Mouse (Mus musculus) midbrain, embryonic 15.5 days (tissue): ENCODE measurements around the gene Rbbp8nl. TPM values are rescaled to one million over a fixed set of nuclear protein-coding genes. Genes with fewer than 3 reads are reported as not detected.

Experiments used
- ATAC-seq: fragments of 200-750 bp; cut with Nextera tagmentation; replicated peaks from 2 replicates; pipeline ENCODE4 v1.8.0; 2017; ENCODE audit warnings: moderate TSS enrichment
- H3K27ac ChIP-seq: fragments of 300-500 bp; sonication (generic); 2 replicates; pipeline ENCODE4 v1.5.1; 2015; ENCODE audit warnings: mild to moderate bottlenecking, inconsistent platforms
- H3K27me3 ChIP-seq: fragments of 300-500 bp; sonication (generic); replicated peaks from 2 replicates; pipeline ENCODE4 v1.6.1; 2015; ENCODE audit warnings: inconsistent platforms
- H3K36me3 ChIP-seq: fragments of 300-500 bp; sonication (generic); replicated peaks from 2 replicates; pipeline ENCODE4 v1.6.1; 2015; ENCODE audit warnings: inconsistent platforms
- H3K4me1 ChIP-seq: fragments of 300-500 bp; sonication (generic); 2 replicates; pipeline ENCODE4 v1.6.1; 2015; ENCODE audit warnings: inconsistent platforms
- H3K4me2 ChIP-seq: fragments of 300-500 bp; sonication (generic); 2 replicates; pipeline ENCODE4 v1.6.1; 2015; ENCODE audit warnings: inconsistent platforms, mild to moderate bottlenecking, moderate library complexity
- H3K4me3 ChIP-seq: fragments of 300-500 bp; sonication (generic); 2 replicates; pipeline ENCODE4 v1.5.1; 2015; ENCODE audit warnings: mild to moderate bottlenecking, inconsistent platforms
- H3K9ac ChIP-seq: fragments of 300-500 bp; sonication (generic); 2 replicates; pipeline ENCODE4 v1.6.1; 2015; ENCODE audit warnings: mild to moderate bottlenecking, inconsistent platforms
- H3K9me3 ChIP-seq: fragments of 300-500 bp; sonication (generic); 2 replicates; pipeline ENCODE4 v1.6.1; 2016; ENCODE audit warnings: inconsistent platforms
- WGBS: fragments of 180-500 bp; shearing (Covaris S2); methylation state at CpG from one replicate; pipeline ENCODE4 v1.1.7; 2015; ENCODE audit warnings: mixed read lengths; 5-methylcytosine and 5-hydroxymethylcytosine counted together
- polyA plus RNA-seq: library from polyadenylated mRNA; unstranded; fragments of >200 nt; fragmentation: Nextera tagmentation; extraction: Ambion mirVana; gene quantifications from 2 replicates; pipeline ENCODE4 v1.2.1, GENCODE M21; 2015

The Rbbp8nl gene
- polyA plus RNA-seq, 1 experiment from 2014 or later: not detected

DNA sequence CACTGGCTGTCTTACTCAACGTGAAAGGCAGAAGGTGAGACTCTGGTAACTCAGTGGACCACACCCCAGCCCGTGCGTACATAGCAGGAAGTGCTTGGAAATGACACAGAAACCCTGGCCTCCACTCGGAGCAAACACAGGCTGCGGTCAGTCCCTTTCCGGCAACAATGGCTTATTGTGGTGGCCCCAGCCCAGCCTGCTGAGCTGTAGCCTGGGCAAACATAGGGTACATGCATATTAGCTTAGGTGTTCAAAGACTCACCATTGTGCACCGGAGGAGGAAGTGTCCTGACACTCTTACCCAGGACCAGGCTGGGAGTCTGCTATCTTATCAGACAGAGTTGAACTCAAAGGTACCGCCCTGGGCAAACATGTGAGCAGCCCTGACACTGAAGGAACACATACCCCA lies 12.8 kb downstream of the Rbbp8nl start:
- H3K27me3 ChIP-seq: 0 out of 2 replicates have a peak, but pooled peaks cover 3% of the 10 kb centered on the region
- H3K36me3 ChIP-seq: no peaks in the 10 kb centered on the region
- ATAC-seq: no peak
- no peak overlapping the region for H3K27ac ChIP-seq
- WGBS: 81% methylated on average over 8 of the region's 8 CpGs
- peaks cover 17% of the 10 kb centered on the region for H3K4me1 ChIP-seq
- H3K4me2 ChIP-seq: no peak overlapping the region
- no peak overlapping the region for H3K9ac ChIP-seq
- no peaks in the 10 kb centered on the region for H3K9me3 ChIP-seq
- no peak overlapping the region for H3K4me3 ChIP-seq

DNA sequence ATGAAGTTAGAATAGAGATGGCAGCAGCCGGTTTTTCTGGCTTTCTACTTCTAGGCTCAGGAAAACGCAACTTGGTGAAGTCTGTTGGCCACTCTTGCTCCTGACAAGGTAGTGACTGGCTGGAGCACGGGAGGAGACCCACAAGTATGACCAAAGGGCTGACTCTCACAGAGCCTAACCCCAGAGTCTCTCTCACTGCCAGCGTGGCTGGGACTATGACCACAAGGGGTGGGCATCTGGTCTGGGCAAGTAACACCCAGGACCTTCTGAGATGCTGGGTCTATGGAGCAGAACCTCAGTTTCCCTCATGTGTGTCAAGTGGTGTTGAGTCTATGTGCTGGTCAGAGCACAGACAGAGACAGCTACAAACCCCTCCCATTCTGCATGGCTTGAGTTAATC lies 13.3 kb downstream of the Rbbp8nl start:
- Histone ChIP-seq H3K4me3 (no peak overlapping the region), H3K27ac (no peak overlapping the region), H3K9ac (no peak overlapping the region), H3K9me3 (no peaks in the 10 kb centered on the region), H3K36me3 (no peaks in the 10 kb centered on the region), H3K27me3 (0 out of 2 replicates have a peak, but pooled peaks cover 3% of the 10 kb centered on the region), H3K4me2 (no peak overlapping the region), H3K4me1 (peaks cover 22% of the 10 kb centered on the region)
- WGBS: 50% methylated on average over 4 of the region's 4 CpGs
- ATAC-seq: no peak

DNA sequence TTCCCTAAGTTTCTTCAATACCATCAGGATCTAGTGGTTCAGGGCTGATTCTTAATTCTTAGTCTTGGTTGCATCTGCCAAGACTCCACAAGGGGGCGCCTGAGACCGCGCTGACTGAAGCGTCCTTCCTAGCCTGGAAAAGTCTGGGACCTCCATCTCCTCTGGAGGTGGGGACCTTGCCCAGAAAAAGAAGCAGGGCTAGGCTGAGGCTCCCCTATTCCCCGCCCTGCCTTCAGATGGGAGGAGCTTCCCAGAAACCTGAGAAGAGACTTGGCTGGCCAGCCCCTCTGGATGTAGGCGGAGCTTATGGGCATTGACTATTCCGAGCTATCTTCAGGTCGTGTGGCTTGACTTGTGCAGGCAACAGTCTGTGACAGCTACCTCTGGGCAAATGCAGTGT lies 13.8 kb downstream of the Rbbp8nl start:
- no peaks in the 10 kb centered on the region for H3K9me3 ChIP-seq
- WGBS: under 1% methylated on average over 8 of the region's 8 CpGs
- H3K4me1 ChIP-seq: peaks cover 27% of the 10 kb centered on the region
- no peak for ATAC-seq
- peak overlapping the region; percentile 30 for H3K4me2 ChIP-seq
- no peak overlapping the region for H3K27ac ChIP-seq
- H3K36me3 ChIP-seq: no peaks in the 10 kb centered on the region
- H3K27me3 ChIP-seq: 0 out of 2 replicates have a peak, but pooled peaks cover 3% of the 10 kb centered on the region
- no peak overlapping the region for H3K4me3 ChIP-seq
- no peak overlapping the region; the same call in 1 of the 2 replicates for H3K9ac ChIP-seq

DNA sequence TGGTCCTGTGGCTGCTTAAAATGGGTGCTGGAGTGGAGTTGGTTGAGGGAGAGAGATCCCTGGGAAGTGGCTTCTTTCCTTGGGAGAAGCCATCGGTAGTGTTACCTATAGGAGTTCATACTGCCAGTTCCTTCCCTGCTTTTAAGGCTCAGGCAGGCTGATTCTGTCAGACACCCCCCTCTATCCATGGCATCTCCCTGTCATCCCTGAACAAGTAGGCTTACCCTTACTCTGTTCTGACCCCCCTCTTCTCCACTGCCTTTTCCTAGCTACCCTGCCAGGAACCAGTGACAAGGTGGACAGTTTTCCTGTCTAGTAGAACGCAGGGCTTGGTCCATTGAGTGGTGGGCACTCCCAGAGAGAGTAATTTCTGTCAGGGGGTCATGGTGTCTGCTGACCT lies 15.2 kb downstream of the Rbbp8nl start:
- 0 out of 2 replicates have a peak, but pooled peaks cover 3% of the 10 kb centered on the region for H3K27me3 ChIP-seq
- no peak overlapping the region for H3K4me2 ChIP-seq
- no peaks in the 10 kb centered on the region for H3K36me3 ChIP-seq
- H3K4me1 ChIP-seq: peaks cover 33% of the 10 kb centered on the region
- no peak overlapping the region for H3K9ac ChIP-seq
- no peak overlapping the region for H3K27ac ChIP-seq
- H3K9me3 ChIP-seq: no peaks in the 10 kb centered on the region
- WGBS: 82% methylated on average over 2 of the region's 2 CpGs
- ATAC-seq: no peak
- H3K4me3 ChIP-seq: no peak overlapping the region

- WGBS: 8% methylated on average over 62 of the region's 68 CpGs
- Histone ChIP-seq H3K27me3 (0 out of 2 replicates have a peak, but pooled peaks cover 3% of the 10 kb centered on the region), H3K27ac (peak within 1 kb of the TSS; percentile 79), H3K4me2 (peak within 1 kb of the TSS; percentile 91), H3K4me3 (peak within 1 kb of the TSS; percentile 89), H3K9me3 (no peaks in the 10 kb centered on the region), H3K4me1 (peaks cover 33% of the 10 kb centered on the region), H3K36me3 (no peaks in the 10 kb centered on the region), H3K9ac (peak within 1 kb of the TSS; percentile 94)
- ATAC-seq: peak; percentile 96
These were observed 16.1 kb downstream of the Rbbp8nl start, which contains the start of gene Cables2 for GRCm38 (mm10) chr2:180273394-180274244. Gene Cables2 (minus strand): TSS chr2:180273496.

DNA sequence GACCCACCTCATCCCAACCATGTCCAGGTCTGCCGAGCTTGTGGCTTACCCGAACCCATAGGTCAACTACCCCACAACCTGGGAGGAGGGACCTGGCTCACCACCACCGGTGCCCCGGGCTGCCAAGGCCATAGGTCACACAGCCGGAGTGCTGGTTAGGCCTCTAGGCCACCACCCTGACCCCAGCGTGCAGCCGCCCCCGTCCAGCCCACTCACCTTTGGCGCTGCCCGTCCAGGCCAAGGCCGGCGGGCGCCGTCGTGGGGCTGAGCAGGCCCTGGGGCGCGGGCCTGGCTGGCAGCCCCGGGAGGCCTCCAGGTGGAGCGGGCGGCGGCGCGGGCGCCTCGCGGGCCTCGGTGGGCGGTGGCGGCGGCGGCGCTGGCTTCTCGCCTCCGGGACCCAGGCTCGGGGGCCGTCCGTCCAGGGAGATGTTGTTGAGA lies 16.8 kb downstream of the Rbbp8nl start:
- 0 out of 2 replicates have a peak, but pooled peaks cover 3% of the 10 kb centered on the region for H3K27me3 ChIP-seq
- peaks cover 33% of the 10 kb centered on the region for H3K4me1 ChIP-seq
- H3K9me3 ChIP-seq: no peaks in the 10 kb centered on the region
- peak overlapping the region; percentile 94 for H3K9ac ChIP-seq
- H3K36me3 ChIP-seq: no peaks in the 10 kb centered on the region
- peak overlapping the region; percentile 91 for H3K4me2 ChIP-seq
- H3K4me3 ChIP-seq: peak overlapping the region; percentile 89
- under 1% methylated on average over 34 of the region's 37 CpGs for WGBS
- peak; percentile 32 for ATAC-seq
- H3K27ac ChIP-seq: peak overlapping the region; percentile 79

DNA sequence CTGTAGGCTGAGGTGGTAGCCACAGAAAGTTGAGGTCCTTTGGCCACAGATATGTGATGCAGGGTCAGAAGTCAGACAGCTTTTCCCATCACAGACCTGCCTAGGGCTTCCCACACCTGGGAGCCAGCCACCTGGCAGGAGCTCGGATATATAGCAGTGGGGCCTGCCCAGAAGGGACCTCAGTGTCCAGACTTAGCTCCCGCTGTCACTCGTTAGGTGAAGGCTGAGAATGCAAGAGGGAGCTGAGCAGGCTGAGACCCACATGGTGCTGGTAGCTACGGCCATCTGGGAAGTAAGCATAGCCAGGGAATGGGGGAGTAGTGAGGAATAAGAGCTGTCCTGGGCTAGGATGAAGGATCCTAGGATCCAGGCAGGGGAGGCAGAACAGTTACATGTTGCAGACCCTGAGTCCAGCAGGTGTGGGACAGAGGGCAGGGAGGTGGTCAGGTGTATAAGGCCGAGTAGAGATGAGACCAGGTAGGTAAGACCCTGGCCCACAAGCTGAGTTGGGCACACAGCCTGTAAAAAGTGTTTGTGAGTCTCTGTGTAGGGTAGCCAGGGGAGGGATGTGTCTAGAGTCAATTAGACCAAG lies 17.8 kb downstream of the Rbbp8nl start:
- 72% methylated on average over 5 of the region's 5 CpGs for WGBS
- H3K4me1 ChIP-seq: peaks cover 33% of the 10 kb centered on the region
- ATAC-seq: no peak

DNA sequence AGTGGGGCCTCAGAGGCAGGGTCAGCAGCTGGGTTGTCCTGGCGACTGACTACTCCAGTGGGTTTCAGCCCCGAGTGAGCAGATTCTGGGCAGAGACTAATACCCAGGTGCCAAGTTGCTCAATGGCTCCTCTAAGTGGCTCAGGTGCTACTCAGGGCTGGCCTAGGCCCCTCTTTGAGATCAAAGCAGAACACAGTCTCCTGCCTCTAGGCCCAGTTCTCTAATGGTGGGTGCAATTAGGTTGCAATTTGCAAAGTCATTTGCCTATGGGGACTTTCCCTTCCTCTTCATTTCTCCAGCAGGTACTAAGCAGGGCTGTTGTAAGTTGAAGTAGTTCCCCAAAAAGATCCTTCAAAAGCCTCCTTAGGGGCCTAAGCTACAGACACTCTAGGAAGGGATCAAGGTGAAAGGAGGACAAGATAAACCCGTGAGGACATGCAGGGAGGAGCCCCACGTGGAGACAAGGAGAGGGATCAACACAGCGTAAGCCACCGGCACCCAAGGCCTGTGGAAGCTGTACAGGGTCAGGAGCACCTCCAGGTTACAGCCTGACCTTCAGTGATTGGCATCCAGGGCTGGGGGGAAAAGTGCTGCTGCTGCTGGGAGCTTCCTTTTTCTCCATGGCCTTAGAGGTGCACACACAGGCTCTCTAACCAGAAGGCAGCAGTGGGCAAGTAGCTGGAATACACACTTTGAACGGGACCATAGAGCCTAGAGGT lies 19.0 kb downstream of the Rbbp8nl start:
- ATAC-seq: no peak
- no peak overlapping the region for H3K4me2 ChIP-seq
- 77% methylated on average over 7 of the region's 7 CpGs for WGBS
- no peak overlapping the region for H3K4me3 ChIP-seq
- no peaks in the 10 kb centered on the region for H3K9me3 ChIP-seq
- H3K36me3 ChIP-seq: no peaks in the 10 kb centered on the region; the same call in 1 of the 2 replicates
- H3K27ac ChIP-seq: no peak overlapping the region
- H3K27me3 ChIP-seq: 0 out of 2 replicates have a peak, but pooled peaks cover 3% of the 10 kb centered on the region
- H3K9ac ChIP-seq: no peak overlapping the region
- H3K4me1 ChIP-seq: peaks cover 31% of the 10 kb centered on the region

More for the DNA sequence above, 17.8 kb downstream of the Rbbp8nl start:
- H3K27ac ChIP-seq: no peak overlapping the region
- 0 out of 2 replicates have a peak, but pooled peaks cover 3% of the 10 kb centered on the region for H3K27me3 ChIP-seq
- H3K9me3 ChIP-seq: no peaks in the 10 kb centered on the region
- peak overlapping the region; percentile 89 for H3K4me3 ChIP-seq
- H3K4me2 ChIP-seq: peak overlapping the region; percentile 91
- H3K36me3 ChIP-seq: no peaks in the 10 kb centered on the region
- H3K9ac ChIP-seq: peak overlapping the region; percentile 94; the same call in 1 of the 2 replicates

GRCm38 (mm10) chr2:180269329-180269728 lies 20.4 kb downstream of the Rbbp8nl start:
- no peaks in the 10 kb centered on the region; the same call in 1 of the 2 replicates for H3K36me3 ChIP-seq
- no peak overlapping the region for H3K4me3 ChIP-seq
- no peaks in the 10 kb centered on the region for H3K27me3 ChIP-seq
- H3K9ac ChIP-seq: no peak overlapping the region
- H3K9me3 ChIP-seq: no peaks in the 10 kb centered on the region
- WGBS: 94% methylated on average over 10 of the region's 10 CpGs
- no peak overlapping the region for H3K4me2 ChIP-seq
- H3K27ac ChIP-seq: no peak overlapping the region
- H3K4me1 ChIP-seq: peaks cover 31% of the 10 kb centered on the region
- ATAC-seq: no peak

- no peak overlapping the region for H3K27ac ChIP-seq
- peaks cover 1% of the 10 kb centered on the region; the same call in 1 of the 2 replicates for H3K36me3 ChIP-seq
- no peak for ATAC-seq
These were observed 21.7 kb downstream of the Rbbp8nl start for GRCm38 (mm10) chr2:180267955-180268354.

GRCm38 (mm10) chr2:180262891-180263290 lies 26.8 kb downstream of the Rbbp8nl start:
- Histone ChIP-seq H3K4me2 (no peak overlapping the region), H3K27ac (no peak overlapping the region), H3K27me3 (no peaks in the 10 kb centered on the region), H3K36me3 (peaks cover 31% of the 10 kb centered on the region), H3K9me3 (no peaks in the 10 kb centered on the region), H3K9ac (no peak overlapping the region), H3K4me1 (peaks cover 9% of the 10 kb centered on the region), H3K4me3 (no peak overlapping the region)
- 87% methylated on average over 10 of the region's 10 CpGs for WGBS
- no peak for ATAC-seq

More at GRCm38 (mm10) chr2:180267955-180268354, 21.7 kb downstream of the Rbbp8nl start:
- Histone ChIP-seq H3K9me3 (no peaks in the 10 kb centered on the region), H3K27me3 (no peaks in the 10 kb centered on the region), H3K9ac (no peak overlapping the region), H3K4me2 (no peak overlapping the region), H3K4me3 (no peak overlapping the region), H3K4me1 (peaks cover 27% of the 10 kb centered on the region)
- WGBS: 60% methylated on average over 2 of the region's 2 CpGs

DNA sequence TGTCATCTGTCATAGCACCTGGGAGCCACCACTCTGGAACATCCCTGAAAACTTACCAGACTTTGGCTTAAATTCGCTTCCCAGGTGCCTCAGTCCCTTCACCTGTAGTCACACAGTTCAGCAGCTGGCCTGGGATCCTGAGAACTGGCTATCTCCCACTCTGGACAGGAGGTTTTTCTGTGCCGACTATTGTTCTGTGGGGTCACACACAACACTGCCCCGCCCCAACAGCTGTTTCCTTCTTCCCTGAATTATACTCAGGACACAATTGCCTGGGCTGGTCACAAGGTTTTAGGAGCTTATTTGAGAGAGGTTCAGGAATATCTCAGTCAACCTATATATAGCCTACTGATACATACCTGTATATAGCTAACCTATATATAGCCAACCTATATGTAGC lies 27.2 kb downstream of the Rbbp8nl start:
- no peak overlapping the region for H3K4me3 ChIP-seq
- H3K36me3 ChIP-seq: peaks cover 31% of the 10 kb centered on the region
- H3K9me3 ChIP-seq: no peaks in the 10 kb centered on the region
- H3K4me1 ChIP-seq: peaks cover 11% of the 10 kb centered on the region
- no peak overlapping the region for H3K4me2 ChIP-seq
- 89% methylated on average over 3 of the region's 3 CpGs for WGBS
- H3K9ac ChIP-seq: no peak overlapping the region
- H3K27me3 ChIP-seq: no peaks in the 10 kb centered on the region
- ATAC-seq: no peak
- no peak overlapping the region for H3K27ac ChIP-seq
